Mouse (Mus musculus): ENCODE measurements around the gene Cd53.

DNA sequence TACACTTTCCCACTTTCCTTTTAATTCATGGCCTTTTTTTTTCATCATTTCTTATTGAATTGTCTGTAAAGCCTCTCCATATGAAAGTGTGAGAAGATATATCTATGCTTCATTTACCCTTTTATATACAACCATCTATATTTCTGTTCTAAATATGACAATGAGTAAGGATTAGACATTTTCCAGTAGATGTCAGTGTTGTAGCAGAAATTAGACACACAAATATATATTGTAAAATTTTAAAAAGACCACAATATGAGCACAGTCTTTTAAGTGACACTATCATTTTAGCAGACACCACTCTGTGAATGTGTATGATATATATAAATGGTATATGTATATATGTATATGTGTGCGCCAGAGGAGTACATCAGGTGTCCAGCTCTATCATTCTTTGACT, 18.1 kb downstream of the Cd53 start:
- TF ChIP-seq CTCF (IDR thresholded peaks at IDR 0.05; ENCODE audit: low read depth) = no peak
- TF ChIP-seq EP300 (IDR thresholded peaks at IDR 0.05; ENCODE audit: low read depth) = no peak
